Mouse (Mus musculus): Measurements from ENCODE around the gene Glmp.
"Not testable (repeated sequence)": the region's sequence is repeated elsewhere in the genome, so short reads cannot be mapped to it uniquely, and the experiment has no call there.

Gene Glmp

GRCm38 (mm10) chr3:88336058-88337013 is 11.5 kb downstream of the Glmp start, which contains the start of the genes Tmem79 and Smg5:
TSS of gene Tmem79 (minus strand) at chr3:88336148.
TSS of gene Smg5 (plus strand) at chr3:88336260.
- peak; percentile 96 to 97 for DNase-seq (ENCODE audit: low spot score in 2 of 2)

GRCm38 (mm10) chr3:88337367-88338020 is 12.7 kb downstream of the Glmp start:
- no peak for DNase-seq (ENCODE audit: low spot score in 2 of 2)

GRCm38 (mm10) chr3:88338316-88338715 is 13.5 kb downstream of the Glmp start:
- DNase-seq (ENCODE audit: low spot score in 2 of 2): no peak

GRCm38 (mm10) chr3:88339006-88339405 is 14.2 kb downstream of the Glmp start:
- no peak for DNase-seq (ENCODE audit: low spot score in 2 of 2)

- no peak for DNase-seq (ENCODE audit: low spot score in 2 of 2)
These were observed 25.9 kb downstream of the Glmp start for GRCm38 (mm10) chr3:88350732-88351131.

- no peak for DNase-seq (ENCODE audit: low spot score in 2 of 2)
These were observed 28.1 kb downstream of the Glmp start for GRCm38 (mm10) chr3:88352907-88353306.

- DNase-seq (ENCODE audit: low spot score in 2 of 2): no peak
These were observed 29.8 kb downstream of the Glmp start for GRCm38 (mm10) chr3:88354396-88355165.

GRCm38 (mm10) chr3:88359584-88359983 is 34.8 kb downstream of the Glmp start:
- no peak for DNase-seq (ENCODE audit: low spot score in 2 of 2)

- DNase-seq (ENCODE audit: low spot score in 2 of 2): no peak
These were observed 35.2 kb downstream of the Glmp start for GRCm38 (mm10) chr3:88359989-88360388.

- no peak for DNase-seq (ENCODE audit: low spot score in 2 of 2)
These were observed 36.3 kb downstream of the Glmp start for GRCm38 (mm10) chr3:88361096-88361495.

- no peak for DNase-seq (ENCODE audit: low spot score in 2 of 2)
These were observed 36.9 kb downstream of the Glmp start for GRCm38 (mm10) chr3:88361612-88362313.

- peak in 1 of 2 experiments; percentile 20 for DNase-seq (ENCODE audit: low spot score in 2 of 2)
These were observed 38.9 kb downstream of the Glmp start for GRCm38 (mm10) chr3:88363700-88364099.

- peak; percentile 37 to 64 for DNase-seq (ENCODE audit: low spot score in 2 of 2)
These were observed 39.5 kb downstream of the Glmp start, which contains the start of gene Paqr6 for GRCm38 (mm10) chr3:88364337-88364736. TSS of gene Paqr6 (plus strand) at chr3:88364584.

GRCm38 (mm10) chr3:88365705-88366361 is 41.0 kb downstream of the Glmp start:
- DNase-seq (ENCODE audit: low spot score in 2 of 2): no peak

GRCm38 (mm10) chr3:88366830-88367428 is 42.1 kb downstream of the Glmp start:
- DNase-seq (ENCODE audit: low spot score in 2 of 2): not testable (repeated sequence)

GRCm38 (mm10) chr3:88367517-88367916 is 42.7 kb downstream of the Glmp start:
- DNase-seq (ENCODE audit: low spot score in 2 of 2): not testable (repeated sequence)

GRCm38 (mm10) chr3:88368511-88368910 is 43.7 kb downstream of the Glmp start:
- DNase-seq (ENCODE audit: low spot score in 2 of 2): not testable (repeated sequence)

GRCm38 (mm10) chr3:88372643-88373042 is 47.8 kb downstream of the Glmp start, which contains the start of gene Bglap3:
TSS of gene Bglap3 (minus strand) at chr3:88372743.
- not testable (repeated sequence) for DNase-seq (ENCODE audit: low spot score in 2 of 2)

GRCm38 (mm10) chr3:88375750-88376626 is 51.2 kb downstream of the Glmp start:
- not testable (repeated sequence) for DNase-seq (ENCODE audit: low spot score in 2 of 2)

Data from heart, adult 9 months (tissue).